Mouse (Mus musculus) heart, adult 2 months (tissue): ENCODE data around the gene Herc4. TPM values are rescaled to one million over a fixed set of nuclear protein-coding genes. Genes with fewer than 3 reads are reported as not detected.

ENCODE experiments used
- DNase-seq, 2 experiments: peaks; one replicate each; pipeline ENCODE4 v3.0.0; 2021
- H3K27ac ChIP-seq: fragments of 200-600 bp; 2 replicates; pipeline ENCODE4 v1.8.1; 2022
- H3K27me3 ChIP-seq: fragments of 200-500 bp; 2 replicates; pipeline ENCODE4 v1.6.1; 2012; ENCODE audit warnings: mild to moderate bottlenecking, low read length, inconsistent platforms, mixed read lengths; ENCODE audit not compliant: control insufficient read depth, insufficient read depth
- H3K36me3 ChIP-seq: fragments of 200-500 bp; 2 replicates; pipeline ENCODE4 v1.6.1; 2012; ENCODE audit warnings: low read length, inconsistent platforms; ENCODE audit not compliant: control insufficient read depth, insufficient read depth
- H3K4me1 ChIP-seq: fragments of 200-500 bp; 2 replicates; pipeline ENCODE4 v1.6.1; 2011; ENCODE audit warnings: low read length; ENCODE audit not compliant: control insufficient read depth, insufficient read depth
- H3K4me3 ChIP-seq: fragments of 200-600 bp; 2 replicates; pipeline ENCODE4 v1.8.1; 2022
- H3K79me2 ChIP-seq: fragments of 200-500 bp; replicated peaks from 2 replicates; pipeline ENCODE4 v1.6.1; 2012; ENCODE audit warnings: mild to moderate bottlenecking, inconsistent platforms, low read length, moderate library complexity, mixed read lengths; ENCODE audit not compliant: control insufficient read depth, insufficient read depth
- H3K9ac ChIP-seq: fragments of 200-500 bp; 2 replicates; pipeline ENCODE4 v1.6.1; 2012; ENCODE audit warnings: low read depth, mild to moderate bottlenecking, control low read depth, inconsistent platforms, low read length, mixed read lengths
- CTCF ChIP-seq: fragments of 200-600 bp; IDR thresholded peaks from 2 replicates; pipeline ENCODE4 v1.8.1; 2022; ENCODE audit warnings: antibody characterized with exemption, mild to moderate bottlenecking, moderate library complexity
- EP300 ChIP-seq: fragments of 200-500 bp; IDR thresholded peaks from 2 replicates; pipeline ENCODE4 v1.6.1; 2011; ENCODE audit warnings: low read depth, low read length, control low read depth; ENCODE audit not compliant: insufficient read depth
- POLR2A ChIP-seq: fragments of 200-500 bp; IDR thresholded peaks from 2 replicates; pipeline ENCODE4 v1.6.1; 2011; ENCODE audit warnings: mild to moderate bottlenecking, low read depth, low read length, control low read depth; ENCODE audit not compliant: insufficient read depth
- WGBS: fragments of 180-500 bp; shearing (Covaris S2); methylation state at CpG from one replicate; pipeline ENCODE4 v1.1.7; 2018; 5-methylcytosine and 5-hydroxymethylcytosine counted together
- intact Hi-C: fragments of 180-260 bp; cut with DNase I; formaldehyde crosslinking; loops from one replicate; pipeline ENCODE4 v1.15.1; 2025
- polyA plus RNA-seq: library from polyadenylated mRNA; depleted of rRNA; stranded (reverse); fragments of >200 nt; gene quantifications from 2 replicates; pipeline ENCODE4 v1.2.3, GENCODE M21; 2012
- total RNA-seq, 2 experiments: library from RNA; stranded (reverse); gene quantifications; 2 replicates each; pipeline ENCODE4 v1.2.3; 2021

Gene Herc4
- total and polyA plus RNA-seq, 3 experiments, result 13.1 to 32.3 (median 30.2) TPM

DNA sequence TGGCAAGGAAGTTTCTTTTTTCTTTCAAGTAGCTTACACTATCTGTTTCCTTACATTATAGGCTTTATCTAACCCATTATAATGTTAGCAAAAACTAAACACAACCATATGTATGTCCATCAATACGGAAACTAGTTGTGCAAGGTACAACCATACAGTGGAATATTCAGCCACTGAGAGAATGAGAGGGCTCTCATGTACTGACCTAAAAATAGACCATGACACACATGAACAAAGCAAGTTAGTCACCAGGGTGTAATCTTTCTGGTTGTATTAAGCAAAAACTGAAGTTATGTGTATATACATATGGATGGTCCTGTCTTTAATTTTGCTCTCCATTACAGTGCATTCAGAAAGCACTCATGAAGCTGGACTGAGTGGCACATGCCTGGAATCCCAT, 83.5 kb downstream of the Herc4 start:
- Histone ChIP-seq H3K27me3 (no peaks in the 10 kb centered on the region), H3K27ac (no peak overlapping the region), H3K36me3 (peaks cover 8% of the 10 kb centered on the region), H3K4me1 (no peaks in the 10 kb centered on the region), H3K4me3 (no peak overlapping the region), H3K79me2 (no peaks in the 10 kb centered on the region), H3K9ac (no peak overlapping the region)
- WGBS, result 79% methylated on average over 1 of the region's 1 CpGs
- no peak for TF ChIP-seq EP300
- no peak for TF ChIP-seq CTCF
- TF ChIP-seq POLR2A, result no peak
- no peak for DNase-seq
- intact Hi-C loops, result no loop called here

- H3K79me2 ChIP-seq, result no peaks in the 10 kb centered on the region
- H3K27ac ChIP-seq, result no peak overlapping the region
- no peak for TF ChIP-seq EP300
- no peak for TF ChIP-seq POLR2A
- no peak for TF ChIP-seq CTCF
- peak overlapping the region; percentile 70; the same call in 1 of the 2 replicates for H3K4me3 ChIP-seq
- H3K27me3 ChIP-seq, result no peaks in the 10 kb centered on the region
- no peak for DNase-seq
- H3K36me3 ChIP-seq, result peaks cover 8% of the 10 kb centered on the region
- 73% methylated on average over 13 of the region's 13 CpGs for WGBS
- intact Hi-C loops, result loop anchor here (5.0 kb wide), 1 partner anchor 315 kb away; the partner anchor contains the start of genes Hnrnph3 and Pbld2
- H3K9ac ChIP-seq, result no peak overlapping the region
- peaks cover 3% of the 10 kb centered on the region; the same call in 1 of the 2 replicates for H3K4me1 ChIP-seq
Measured at GRCm38 (mm10) chr10:63336901-63337300, 93.3 kb downstream of the Herc4 start.

- intact Hi-C loops, result loop anchor here (5.0 kb wide), 1 partner anchor 315 kb away; the partner anchor contains the start of genes Hnrnph3 and Pbld2
- TF ChIP-seq EP300 (no peak), CTCF (no peak), POLR2A (no peak)
Measured at GRCm38 (mm10) chr10:63337326-63337725, 93.7 kb downstream of the Herc4 start.

GRCm38 (mm10) chr10:63337951-63338836, 94.6 kb downstream of the Herc4 start:
- peak in 1 of 2 experiments; percentile 79 for DNase-seq
- Histone ChIP-seq H3K27me3 (no peaks in the 10 kb centered on the region), H3K9ac (peak overlapping the region; percentile 99), H3K27ac (peak overlapping the region; percentile 94), H3K36me3 (peaks cover 8% of the 10 kb centered on the region), H3K79me2 (no peaks in the 10 kb centered on the region), H3K4me1 (peaks cover 3% of the 10 kb centered on the region; the same call in 1 of the 2 replicates), H3K4me3 (peak overlapping the region; percentile 70)
- intact Hi-C loops, result loop anchor here (2.0 to 5.0 kb wide), 3 partner anchors 39 to 316 kb away; partner anchors contain the start of genes Hnrnph3 and Pbld2
- 3% methylated on average over 100 of the region's 113 CpGs for WGBS
- TF ChIP-seq CTCF, result no peak
- TF ChIP-seq POLR2A, result no peak
- TF ChIP-seq EP300, result no peak

More at GRCm38 (mm10) chr10:63337326-63337725, 93.7 kb downstream of the Herc4 start:
- H3K9ac ChIP-seq, result no peak overlapping the region; the same call in 1 of the 2 replicates
- no peaks in the 10 kb centered on the region for H3K27me3 ChIP-seq
- WGBS, result 30% methylated on average over 5 of the region's 5 CpGs
- H3K27ac ChIP-seq, result no peak overlapping the region
- H3K4me3 ChIP-seq, result peak overlapping the region; percentile 70
- H3K36me3 ChIP-seq, result peaks cover 8% of the 10 kb centered on the region
- H3K79me2 ChIP-seq, result no peaks in the 10 kb centered on the region
- no peak for DNase-seq
- H3K4me1 ChIP-seq, result peaks cover 3% of the 10 kb centered on the region; the same call in 1 of the 2 replicates

GRCm38 (mm10) chr10:63338914-63339643, 95.5 kb downstream of the Herc4 start:
- WGBS, result 5% methylated on average over 27 of the region's 74 CpGs
- Histone ChIP-seq H3K79me2 (no peaks in the 10 kb centered on the region), H3K4me1 (peaks cover 3% of the 10 kb centered on the region; the same call in 1 of the 2 replicates), H3K27ac (peak overlapping the region; percentile 94), H3K36me3 (peaks cover 8% of the 10 kb centered on the region), H3K9ac (peak overlapping the region; percentile 99), H3K27me3 (no peaks in the 10 kb centered on the region), H3K4me3 (peak overlapping the region; percentile 70)
- TF ChIP-seq POLR2A (peak; percentile 96), CTCF (peak; percentile 34), EP300 (peak; percentile 31; the same call in 1 of the 2 replicates)
- intact Hi-C loops, result loop anchor here (1.0 to 5.0 kb wide), 4 partner anchors 38 to 317 kb away; partner anchors contain the start of genes Hnrnph3 and Pbld2
- peak; percentile 94 to 96 for DNase-seq
